Mouse (Mus musculus) hindbrain, embryonic 14.5 days (tissue): ENCODE data around the gene H2-M2. TPM values are rescaled to one million over a fixed set of nuclear protein-coding genes. Genes with fewer than 3 reads are reported as not detected.
"Not testable (repeated sequence)": the region's sequence is repeated elsewhere in the genome, so short reads cannot be mapped to it uniquely, and the experiment has no call there.

ENCODE experiments used
- ATAC-seq: fragments of 200-750 bp; cut with Nextera tagmentation; 2 replicates; pipeline ENCODE4 v1.8.0; 2017; ENCODE audit warnings: moderate number of reproducible peaks, mild to moderate bottlenecking, moderate TSS enrichment, moderate library complexity; ENCODE audit not compliant: low FRiP score
- DNase-seq: peaks from one replicate; pipeline ENCODE4 v3.0.0-alpha.2; 2015; ENCODE audit warnings: low spot score
- H3K27ac ChIP-seq: fragments of 300-500 bp; sonication (generic); 2 replicates; pipeline ENCODE4 v1.5.1; 2014; ENCODE audit warnings: mild to moderate bottlenecking, moderate library complexity
- H3K27me3 ChIP-seq: fragments of 300-500 bp; sonication (generic); 2 replicates; pipeline ENCODE4 v1.6.1; 2014; ENCODE audit warnings: mild to moderate bottlenecking, low read length, mixed read lengths; ENCODE audit not compliant: control insufficient read depth, insufficient read depth
- H3K36me3 ChIP-seq: fragments of 300-500 bp; sonication (generic); replicated peaks from 2 replicates; pipeline ENCODE4 v1.6.1; 2014; ENCODE audit not compliant: control insufficient read depth, insufficient read depth
- H3K4me1 ChIP-seq: fragments of 300-500 bp; sonication (generic); replicated peaks from 2 replicates; pipeline ENCODE4 v1.6.1; 2014; ENCODE audit warnings: antibody characterized with exemption, low read length, mixed read lengths; ENCODE audit not compliant: control insufficient read depth, insufficient read depth
- H3K4me2 ChIP-seq: fragments of 300-500 bp; sonication (generic); replicated peaks from 2 replicates; pipeline ENCODE4 v1.6.1; 2014; ENCODE audit warnings: mild to moderate bottlenecking, moderate library complexity
- H3K4me3 ChIP-seq: fragments of 300-500 bp; sonication (generic); replicated peaks from 2 replicates; pipeline ENCODE4 v1.5.1; 2014; ENCODE audit warnings: mild to moderate bottlenecking, low read length
- H3K9ac ChIP-seq: fragments of 300-500 bp; sonication (generic); 2 replicates; pipeline ENCODE4 v1.6.1; 2014
- H3K9me3 ChIP-seq: fragments of 300-500 bp; sonication (generic); 2 replicates; pipeline ENCODE4 v1.6.1; 2016; ENCODE audit warnings: low read length; ENCODE audit not compliant: control insufficient read depth
- WGBS: fragments of 180-500 bp; shearing (Covaris S2); extraction: QIAGEN DNeasy Blood & Tissue Kit; methylation state at CpG from one replicate; pipeline ENCODE4 v1.1.7; 2014; 5-methylcytosine and 5-hydroxymethylcytosine counted together
- polyA plus RNA-seq: library from polyadenylated mRNA; unstranded; fragments of >200 nt; fragmentation: Nextera tagmentation; extraction: Ambion mirVana; gene quantifications from 2 replicates; pipeline ENCODE4 v1.2.1, GENCODE M21; 2014

Gene H2-M2
- not detected in 2 replicates for polyA plus RNA-seq

- Histone ChIP-seq H3K27me3 (no peaks in the 10 kb centered on the region), H3K9ac (no peak within 1 kb of the TSS), H3K4me3 (no peak within 1 kb of the TSS), H3K4me2 (no peak within 1 kb of the TSS), H3K9me3 (no peaks in the 10 kb centered on the region), H3K36me3 (no peaks in the 10 kb centered on the region), H3K27ac (no peak within 1 kb of the TSS), H3K4me1 (no peaks in the 10 kb centered on the region)
- DNase-seq (no peak), ATAC-seq (no peak)
- WGBS: 86% methylated on average over 2 of the region's 2 CpGs
These were observed at the start of gene H2-M2 for GRCm38 (mm10) chr17:37483452-37483851. Gene H2-M2 (minus strand): TSS chr17:37483552.

DNA sequence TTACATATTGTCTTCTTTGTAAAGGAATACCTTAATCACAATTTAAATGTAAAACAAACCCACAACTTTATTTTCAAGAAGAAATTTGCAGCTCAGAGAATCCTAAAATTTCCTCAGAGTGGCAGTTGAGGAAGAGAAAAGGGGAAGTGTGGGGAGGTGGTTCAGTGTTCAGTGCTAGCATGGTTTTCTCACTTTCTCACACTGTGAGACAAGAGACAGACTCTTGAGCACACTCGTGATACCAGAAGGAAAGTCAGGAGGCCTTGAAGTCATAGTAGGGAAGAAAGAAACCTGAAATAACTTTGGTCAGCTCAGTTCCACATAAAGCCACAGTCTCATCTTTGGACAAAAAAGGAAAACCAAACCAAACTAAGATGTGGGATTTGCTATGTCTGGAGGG is 42.1 kb upstream of the H2-M2 start:
- WGBS: 68% methylated on average over 1 of the region's 1 CpGs
- not testable (repeated sequence) for H3K36me3 ChIP-seq, H3K4me2 ChIP-seq, DNase-seq, ATAC-seq, H3K27ac ChIP-seq, H3K9ac ChIP-seq, H3K27me3 ChIP-seq, H3K9me3 ChIP-seq, H3K4me1 ChIP-seq, H3K4me3 ChIP-seq

GRCm38 (mm10) chr17:37524612-37525011 is 41.3 kb upstream of the H2-M2 start:
- not testable (repeated sequence) for H3K4me3 ChIP-seq, H3K9me3 ChIP-seq, DNase-seq, H3K9ac ChIP-seq, H3K27me3 ChIP-seq, ATAC-seq, H3K27ac ChIP-seq, H3K4me2 ChIP-seq, H3K4me1 ChIP-seq, H3K36me3 ChIP-seq

GRCm38 (mm10) chr17:37507730-37508129 is 24.4 kb upstream of the H2-M2 start, which contains the start of gene Olfr111:
Gene Olfr111 (plus strand): TSS chr17:37508030.
- Histone ChIP-seq H3K36me3 (no peaks in the 10 kb centered on the region), H3K4me3 (no peak within 1 kb of the TSS), H3K9ac (no peak within 1 kb of the TSS), H3K4me1 (no peaks in the 10 kb centered on the region), H3K27ac (no peak within 1 kb of the TSS), H3K9me3 (no peaks in the 10 kb centered on the region), H3K27me3 (no peaks in the 10 kb centered on the region), H3K4me2 (no peak within 1 kb of the TSS)
- WGBS: 89% methylated on average over 4 of the region's 4 CpGs
- DNase-seq (no peak), ATAC-seq (no peak)

DNA sequence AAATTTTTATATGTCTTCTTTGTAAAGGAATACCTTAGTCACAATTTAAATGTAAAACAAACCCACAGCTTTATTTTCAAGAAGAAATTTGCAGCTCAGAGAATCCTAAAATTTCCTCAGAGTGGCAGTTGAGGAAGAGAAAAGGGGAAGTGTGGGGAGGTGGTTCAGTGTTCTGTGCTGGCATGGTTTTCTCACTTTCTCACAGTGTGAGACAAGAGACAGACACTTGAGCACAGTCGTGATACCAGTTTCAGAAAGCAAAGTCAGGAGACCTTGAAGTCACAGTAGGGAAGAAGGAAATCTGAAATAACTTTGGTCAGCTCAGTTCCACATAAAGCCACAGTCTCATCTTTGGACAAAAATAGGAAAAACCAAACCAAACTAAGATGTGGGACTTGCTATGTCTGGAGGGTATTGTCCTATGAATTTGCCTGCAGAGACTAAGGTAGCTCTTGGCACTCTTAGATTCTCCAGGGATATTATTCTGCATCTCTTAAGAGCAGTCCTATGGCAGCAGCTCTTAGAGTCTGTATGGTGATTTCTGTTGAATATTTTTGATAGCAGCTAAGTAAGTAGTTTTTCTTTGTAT is 8.7 kb upstream of the H2-M2 start, which contains the start of gene Olfr110:
Gene Olfr110 (plus strand): TSS at position 539 of the 589 bp plus-strand sequence.
- no peak within 1 kb of the TSS for H3K9ac ChIP-seq
- H3K4me3 ChIP-seq: no peak within 1 kb of the TSS
- no peak within 1 kb of the TSS for H3K4me2 ChIP-seq
- H3K27ac ChIP-seq: no peak within 1 kb of the TSS
- H3K27me3 ChIP-seq: no peaks in the 10 kb centered on the region
- DNase-seq (no peak), ATAC-seq (no peak)
- WGBS: 62% methylated on average over 1 of the region's 1 CpGs
- no peaks in the 10 kb centered on the region for H3K4me1 ChIP-seq
- H3K36me3 ChIP-seq: no peaks in the 10 kb centered on the region
- H3K9me3 ChIP-seq: no peaks in the 10 kb centered on the region

DNA sequence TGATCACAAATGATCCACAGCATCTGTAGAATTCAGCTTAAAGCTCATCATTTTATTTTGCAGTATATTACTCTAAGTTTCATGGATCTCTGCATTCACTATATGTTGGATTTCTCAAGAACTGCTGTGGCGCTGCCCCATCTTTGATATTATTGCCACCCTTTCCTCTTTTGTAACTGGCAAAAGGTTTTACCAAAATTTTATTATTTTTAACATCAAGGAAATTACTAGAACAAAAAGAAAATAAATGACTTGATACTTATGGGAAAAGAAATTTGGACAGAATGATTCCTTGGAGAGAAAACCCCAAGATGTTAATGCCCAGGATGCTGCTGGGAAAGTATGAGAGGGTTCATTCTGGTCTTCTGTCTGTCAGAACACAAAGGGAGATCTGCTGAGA is 24.7 kb downstream of the H2-M2 start, which contains the start of gene Olfr109:
Gene Olfr109 (plus strand): TSS at position 301 of the 400 bp plus-strand sequence.
- H3K36me3 ChIP-seq: no peaks in the 10 kb centered on the region
- no peak within 1 kb of the TSS for H3K4me2 ChIP-seq
- H3K27me3 ChIP-seq: no peaks in the 10 kb centered on the region
- H3K4me1 ChIP-seq: no peaks in the 10 kb centered on the region
- ATAC-seq (no peak), DNase-seq (no peak)
- no peak within 1 kb of the TSS for H3K9ac ChIP-seq
- H3K27ac ChIP-seq: no peak within 1 kb of the TSS
- no peak within 1 kb of the TSS for H3K4me3 ChIP-seq
- 92% methylated on average over 1 of the region's 1 CpGs for WGBS
- no peaks in the 10 kb centered on the region for H3K9me3 ChIP-seq

GRCm38 (mm10) chr17:37445180-37445579 is 38.2 kb downstream of the H2-M2 start, which contains the start of gene Olfr108:
Gene Olfr108 (plus strand): TSS chr17:37445480.
- H3K4me1 ChIP-seq: no peaks in the 10 kb centered on the region
- no peak within 1 kb of the TSS for H3K4me3 ChIP-seq
- no peaks in the 10 kb centered on the region for H3K36me3 ChIP-seq
- H3K27ac ChIP-seq: no peak within 1 kb of the TSS
- DNase-seq (no peak), ATAC-seq (no peak)
- 88% methylated on average over 1 of the region's 1 CpGs for WGBS
- H3K9me3 ChIP-seq: no peaks in the 10 kb centered on the region
- no peaks in the 10 kb centered on the region for H3K27me3 ChIP-seq
- no peak within 1 kb of the TSS for H3K4me2 ChIP-seq
- no peak within 1 kb of the TSS for H3K9ac ChIP-seq

Other genes with a start within 250 kb of the H2-M2 start
- gene Olfr97, start 246.2 kb downstream of the H2-M2 start, polyA plus RNA-seq: not detected in 2 replicates
- gene Olfr98, start 219.8 kb downstream of the H2-M2 start, polyA plus RNA-seq: not detected in 2 replicates
- 0.90 and 1.8 TPM in 2 replicates for gene H2-M3, start 213.3 kb downstream of the H2-M2 start, polyA plus RNA-seq
- gene Olfr99, start 200.1 kb downstream of the H2-M2 start, polyA plus RNA-seq: not detected in 2 replicates
- not detected in 2 replicates for gene Olfr101, start 179.2 kb downstream of the H2-M2 start, polyA plus RNA-seq
- not detected in 2 replicates for gene Olfr102, start 166.5 kb downstream of the H2-M2 start, polyA plus RNA-seq
- not detected in 2 replicates for gene Olfr103, start 143.9 kb downstream of the H2-M2 start, polyA plus RNA-seq
- gene Olfr104-ps, start 124.0 kb downstream of the H2-M2 start, polyA plus RNA-seq: not detected in 2 replicates
- not detected in 2 replicates for gene Olfr105-ps, start 104.5 kb downstream of the H2-M2 start, polyA plus RNA-seq
- gene Olfr106-ps, start 93.2 kb downstream of the H2-M2 start, polyA plus RNA-seq: not detected in 2 replicates
- not detected in 2 replicates for gene Olfr107, start 84.3 kb downstream of the H2-M2 start, polyA plus RNA-seq
- gene Olfr108, start 38.1 kb downstream of the H2-M2 start, polyA plus RNA-seq: not detected in 2 replicates
- not detected in 2 replicates for gene Olfr109, start 24.6 kb downstream of the H2-M2 start, polyA plus RNA-seq
- not detected in 2 replicates for gene Olfr110, start 8.9 kb upstream of the H2-M2 start, polyA plus RNA-seq
- not detected in 2 replicates for gene Olfr111, start 24.5 kb upstream of the H2-M2 start, polyA plus RNA-seq
- not detected in 2 replicates for gene Olfr112, start 85.9 kb upstream of the H2-M2 start, polyA plus RNA-seq
- not detected in 2 replicates for gene Olfr113, start 94.1 kb upstream of the H2-M2 start, polyA plus RNA-seq
- not detected in 2 replicates for gene Olfr114, start 109.2 kb upstream of the H2-M2 start, polyA plus RNA-seq
- not detected in 2 replicates for gene Olfr115, start 143.6 kb upstream of the H2-M2 start, polyA plus RNA-seq
- gene Olfr116, start 143.6 kb upstream of the H2-M2 start, polyA plus RNA-seq: not detected in 2 replicates
- not detected in 2 replicates for gene Olfr117, start 180.2 kb upstream of the H2-M2 start, polyA plus RNA-seq
- not detected in 2 replicates for gene Olfr118, start 183.4 kb upstream of the H2-M2 start, polyA plus RNA-seq
- gene Olfr119, start 213.0 kb upstream of the H2-M2 start, polyA plus RNA-seq: not detected in 2 replicates
- not detected in 2 replicates for gene Olfr120, start 238.3 kb upstream of the H2-M2 start, polyA plus RNA-seq